ENCODE assay signal across 23 mouse cellular contexts in the genomic region with DNA sequence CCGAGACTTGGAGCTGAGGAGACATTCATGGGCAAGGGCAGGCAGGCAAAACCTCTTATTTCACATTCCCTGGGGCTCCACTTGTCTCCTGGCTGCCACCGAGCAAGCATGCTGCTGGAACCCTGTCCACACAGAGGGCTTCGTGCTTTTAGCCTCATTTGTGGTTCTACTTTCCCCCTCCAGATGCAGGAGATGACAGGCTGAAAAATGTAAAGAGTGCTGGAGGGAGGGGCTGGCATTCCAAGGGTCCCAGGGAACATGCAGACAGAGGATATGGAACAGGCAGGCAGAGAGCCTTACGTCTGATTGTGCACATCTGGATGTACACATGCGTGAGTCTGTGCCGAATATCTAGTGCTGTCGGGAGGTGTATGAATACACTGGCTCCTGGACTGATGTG. TPM values are rescaled to one million over a fixed set of nuclear protein-coding genes. Genes with fewer than 3 reads are reported as not detected.
"Had no signal": no experiment of that assay in that cellular context is flagged by ENCODE, and none has a peak within 500 bp of the region (broad histone marks: within the 10 kb centered on the region; RNA-seq: fewer than 3 reads in every experiment).

No protein-coding gene starts in this region.

- H3K4me2 ChIP-seq: kidney, embryonic 15.5 days; limb, embryonic 13.5 days; liver, embryonic 12.5 days; liver, embryonic 15.5 days; lung, embryonic 15.5 days; midbrain, embryonic 12.5 days; midbrain, embryonic 15.5 days; stomach, embryonic 15.5 days had no signal

- H3K36me3 ChIP-seq: kidney, embryonic 15.5 days; limb, embryonic 13.5 days; liver, embryonic 12.5 days; liver, embryonic 15.5 days; lung, embryonic 15.5 days; midbrain, embryonic 12.5 days; midbrain, embryonic 15.5 days; stomach, embryonic 15.5 days had no signal

- H3K4me3 ChIP-seq: kidney, embryonic 15.5 days; left cerebral cortex, adult 2 months; limb, embryonic 13.5 days; liver, embryonic 12.5 days; liver, embryonic 15.5 days; lung, embryonic 15.5 days; megakaryocyte, embryonic 14.5 days; midbrain, embryonic 12.5 days; midbrain, embryonic 15.5 days; stomach, embryonic 15.5 days had no signal

- H3K9me3 ChIP-seq: kidney, embryonic 15.5 days; limb, embryonic 13.5 days; liver, embryonic 12.5 days; liver, embryonic 15.5 days; lung, embryonic 15.5 days; midbrain, embryonic 12.5 days; midbrain, embryonic 15.5 days; stomach, embryonic 15.5 days had no signal

- ATAC-seq: liver, embryonic 12.5 days; midbrain, embryonic 15.5 days had no signal

- H3K9ac ChIP-seq: kidney, embryonic 15.5 days; limb, embryonic 13.5 days; liver, embryonic 12.5 days; liver, embryonic 15.5 days; lung, embryonic 15.5 days; midbrain, embryonic 12.5 days; midbrain, embryonic 15.5 days; stomach, embryonic 15.5 days had no signal

- DNase-seq: kidney, adult 11 months; kidney, adult 8-10 months; kidney, postnatal 10 days; kidney, postnatal 36 days; layer of hippocampus, postnatal 36 days; liver; lung, adult 18-20 months; lung, postnatal 10 days; lung, postnatal 36 days; right cerebral cortex, adult 18-20 months; right cerebral cortex, postnatal 14 days; spleen, adult 18-20 months; thymus, postnatal 25 days had no signal

- H3K27me3 ChIP-seq: kidney, embryonic 15.5 days; limb, embryonic 13.5 days; liver, embryonic 15.5 days; lung, embryonic 15.5 days; midbrain, embryonic 12.5 days; midbrain, embryonic 15.5 days; stomach, embryonic 15.5 days had no signal

- H3K4me1 ChIP-seq: kidney, embryonic 15.5 days; liver, embryonic 12.5 days; liver, embryonic 15.5 days; megakaryocyte, embryonic 14.5 days; midbrain, embryonic 12.5 days; midbrain, embryonic 15.5 days; stomach, embryonic 15.5 days had no signal

- H3K27ac ChIP-seq: kidney, embryonic 15.5 days; left cerebral cortex, adult 2 months; limb, embryonic 13.5 days; liver, embryonic 12.5 days; liver, embryonic 15.5 days; lung, embryonic 15.5 days; midbrain, embryonic 12.5 days; midbrain, embryonic 15.5 days; stomach, embryonic 15.5 days had no signal

RNA-seq across cellular contexts. Expression of a gene that starts 39.5 kb away (rescaled TPM):
- polyA plus RNA-seq: liver, embryonic 12.5 days; liver, embryonic 15.5 days; midbrain, embryonic 15.5 days had no signal
